Mouse (Mus musculus) cerebellum, adult 2 months (tissue): Measurements from ENCODE around the gene Cirbp.

Experiments used
- CTCF ChIP-seq: fragments of 200-500 bp; IDR thresholded peaks from 2 replicates; pipeline ENCODE4 v1.5.1; 2011; ENCODE audit warnings: low read depth, mild to moderate bottlenecking, control low read depth, low read length, moderate library complexity, borderline replicate concordance; ENCODE audit not compliant: insufficient read depth
- POLR2A ChIP-seq: fragments of 200-500 bp; IDR thresholded peaks from 2 replicates; pipeline ENCODE4 v1.6.1; 2011; ENCODE audit warnings: low read length, control low read depth, borderline replicate concordance; ENCODE audit not compliant: insufficient read depth

DNA sequence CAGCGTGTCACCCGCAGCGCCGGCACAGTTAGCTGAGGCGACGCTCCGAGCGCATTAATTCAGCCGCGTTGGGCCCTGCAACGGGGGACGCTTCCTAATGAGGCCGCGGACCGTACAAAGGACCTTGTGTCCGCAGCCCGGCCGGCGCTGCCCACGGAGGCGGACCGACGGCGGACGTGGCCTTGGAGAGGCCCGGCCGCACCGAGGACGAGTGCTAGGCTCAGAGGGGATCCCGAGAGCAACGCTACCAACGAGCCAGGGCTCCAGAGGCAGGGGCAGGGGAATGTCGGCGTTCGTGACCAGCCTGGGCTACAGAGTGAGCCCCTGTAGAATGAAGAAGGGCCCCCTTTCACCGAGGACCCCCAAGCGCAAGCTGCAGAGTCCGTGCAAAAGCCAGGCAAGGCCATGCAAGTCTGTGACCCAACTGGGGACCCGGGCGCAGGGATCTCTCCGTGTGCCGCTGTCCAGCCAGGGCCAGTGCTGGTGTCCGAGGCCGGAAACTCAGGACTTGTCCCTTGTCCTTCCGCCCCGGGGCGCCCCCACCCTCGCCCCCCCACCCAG is 24.8 kb downstream of the Cirbp start:
- no peak for TF ChIP-seq CTCF
- no peak; the same call in 1 of the 2 replicates for TF ChIP-seq POLR2A
